Mouse (Mus musculus) limb, embryonic 14.5 days (tissue): ENCODE measurements around the gene Colca2. TPM values are rescaled to one million over a fixed set of nuclear protein-coding genes. Genes with fewer than 3 reads are reported as not detected.

Source experiments
- ATAC-seq: fragments of 200-750 bp; cut with Nextera tagmentation; 2 replicates; pipeline ENCODE4 v1.8.0; 2017; ENCODE audit warnings: low read depth, moderate number of reproducible peaks, moderate TSS enrichment; ENCODE audit not compliant: low FRiP score
- DNase-seq: peaks from one replicate; pipeline ENCODE4 v3.0.0-alpha.2; 2015; ENCODE audit warnings: low spot score
- H3K27ac ChIP-seq: fragments of 300-500 bp; sonication (generic); replicated peaks from 2 replicates; pipeline ENCODE4 v1.5.1; 2014; ENCODE audit warnings: low read depth, mild to moderate bottlenecking, low read length, moderate library complexity, mixed read lengths
- H3K27me3 ChIP-seq: fragments of 300-500 bp; sonication (generic); 2 replicates; pipeline ENCODE4 v1.6.1; 2014; ENCODE audit warnings: low read length, mixed read lengths; ENCODE audit not compliant: control insufficient read depth, insufficient read depth
- H3K36me3 ChIP-seq: fragments of 300-500 bp; sonication (generic); 2 replicates; pipeline ENCODE4 v1.6.1; 2014; ENCODE audit warnings: mild to moderate bottlenecking, low read length, moderate library complexity, mixed read lengths; ENCODE audit not compliant: control insufficient read depth, insufficient read depth
- H3K4me1 ChIP-seq: fragments of 300-500 bp; sonication (generic); 2 replicates; pipeline ENCODE4 v1.6.1; 2014; ENCODE audit warnings: antibody characterized with exemption, low read length, mixed read lengths; ENCODE audit not compliant: control insufficient read depth, insufficient read depth
- H3K4me2 ChIP-seq: fragments of 300-500 bp; sonication (generic); replicated peaks from 2 replicates; pipeline ENCODE4 v1.6.1; 2014; ENCODE audit warnings: low read depth, mild to moderate bottlenecking, low read length, moderate library complexity; ENCODE audit not compliant: severe bottlenecking
- H3K4me3 ChIP-seq: fragments of 300-500 bp; sonication (generic); replicated peaks from 2 replicates; pipeline ENCODE4 v1.5.1; 2014; ENCODE audit warnings: low read length
- H3K9ac ChIP-seq: fragments of 300-500 bp; sonication (generic); 2 replicates; pipeline ENCODE4 v1.6.1; 2014; ENCODE audit warnings: mild to moderate bottlenecking, low read depth, low read length, moderate library complexity; ENCODE audit not compliant: severe bottlenecking
- H3K9me3 ChIP-seq: fragments of 300-500 bp; sonication (generic); 2 replicates; pipeline ENCODE4 v1.6.1; 2016; ENCODE audit warnings: low read length; ENCODE audit not compliant: control insufficient read depth
- POLR2A ChIP-seq: fragments of 200-500 bp; IDR thresholded peaks from 2 replicates; pipeline ENCODE4 v1.8.0; 2012; ENCODE audit warnings: inconsistent platforms, mild to moderate bottlenecking, moderate library complexity, borderline replicate concordance; ENCODE audit not compliant: insufficient read depth, insufficient read length; ENCODE audit errors: extremely low read depth
- WGBS: fragments of 180-500 bp; shearing (Covaris S2); extraction: QIAGEN DNeasy Blood & Tissue Kit; methylation state at CpG from one replicate; pipeline ENCODE4 v1.1.7; 2014; 5-methylcytosine and 5-hydroxymethylcytosine counted together
- polyA plus RNA-seq, 2 experiments: library from polyadenylated mRNA; depleted of rRNA in 1 of 2; stranded (reverse) in 1 of 2; unstranded in 1 of 2; fragments of >200 nt; fragmentation: Nextera tagmentation in 1 of 2; extraction: Ambion mirVana in 1 of 2; gene quantifications; 2 replicates each; pipeline versions ENCODE4 v1.2.1 to v1.2.3; 2012 to 2014

Gene Colca2
- polyA plus RNA-seq, 2 experiments, result 2.0 to 2.9 TPM

- Histone ChIP-seq H3K4me1 (no peaks in the 10 kb centered on the region), H3K4me2 (no peak overlapping the region), H3K27ac (no peak overlapping the region), H3K4me3 (no peak overlapping the region), H3K9me3 (no peaks in the 10 kb centered on the region), H3K27me3 (no peaks in the 10 kb centered on the region), H3K36me3 (no peaks in the 10 kb centered on the region), H3K9ac (no peak overlapping the region)
- DNase-seq, result no peak
- 87% methylated on average over 4 of the region's 4 CpGs for WGBS
- no peak for TF ChIP-seq POLR2A
- ATAC-seq, result no peak
These were observed 39.9 kb upstream of the Colca2 start for GRCm38 (mm10) chr9:51318246-51318645.

DNA sequence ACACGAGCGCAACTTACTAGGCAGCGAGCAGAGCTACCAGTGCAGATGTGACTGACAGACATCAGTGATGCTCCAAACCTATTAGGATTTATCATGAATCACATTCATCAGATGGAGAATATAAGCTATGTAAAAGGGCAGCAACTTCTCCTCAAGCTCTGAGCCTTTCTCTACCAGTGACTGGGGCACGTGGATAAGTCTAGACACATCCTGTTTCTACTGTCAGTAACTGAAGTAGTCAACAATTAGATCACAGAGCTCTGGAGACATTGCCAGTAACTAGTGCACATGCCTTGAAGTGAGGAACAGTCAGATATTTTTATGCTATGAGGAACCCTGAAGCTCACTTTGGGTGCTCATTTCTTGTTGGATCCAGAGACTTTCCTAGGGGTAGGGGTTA lies 39.0 kb upstream of the Colca2 start:
- H3K27me3 ChIP-seq, result no peaks in the 10 kb centered on the region
- no peaks in the 10 kb centered on the region for H3K9me3 ChIP-seq
- 86% methylated on average over 4 of the region's 4 CpGs for whole genome bisulfite sequencing
- DNase-seq (no peak), ATAC-seq (no peak)
- no peak for TF ChIP-seq POLR2A
- H3K27ac ChIP-seq, result no peak overlapping the region
- H3K4me2 ChIP-seq, result no peak overlapping the region
- H3K36me3 ChIP-seq, result no peaks in the 10 kb centered on the region
- no peak overlapping the region for H3K9ac ChIP-seq
- H3K4me3 ChIP-seq, result no peak overlapping the region
- H3K4me1 ChIP-seq, result no peaks in the 10 kb centered on the region

DNA sequence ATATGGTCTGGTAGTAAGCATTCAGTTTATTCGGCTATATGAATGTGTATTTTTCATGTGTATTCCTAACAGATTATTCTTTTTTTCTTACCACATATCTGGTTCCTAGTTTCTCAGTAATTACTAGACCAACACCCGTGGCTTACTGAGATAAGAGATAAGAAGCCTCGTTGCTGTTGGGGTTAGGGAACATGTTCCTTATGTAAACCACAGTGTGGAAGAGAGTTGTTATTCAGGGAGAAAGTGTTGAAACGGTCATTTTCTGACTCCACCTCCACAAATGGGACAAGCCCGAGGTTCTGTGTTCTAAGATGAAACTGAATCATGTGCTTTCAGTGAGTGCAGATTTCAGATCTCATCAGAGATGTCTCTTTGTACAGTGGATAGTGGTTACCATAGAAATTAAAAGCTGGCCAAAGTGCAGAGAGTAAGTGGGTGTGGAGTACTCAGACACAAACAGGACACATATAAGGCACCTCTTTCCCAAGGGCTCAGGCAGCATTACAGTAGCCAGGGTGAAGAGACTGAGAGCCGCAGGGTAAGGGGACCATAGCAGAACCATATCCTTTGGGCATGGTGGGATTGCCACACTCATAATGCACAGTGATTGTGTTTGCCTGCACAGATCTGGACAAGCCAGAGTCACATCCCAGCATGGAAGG lies 37.2 kb upstream of the Colca2 start:
- WGBS, result 74% methylated on average over 6 of the region's 6 CpGs
- Histone ChIP-seq H3K36me3 (no peaks in the 10 kb centered on the region), H3K27me3 (no peaks in the 10 kb centered on the region), H3K9me3 (no peaks in the 10 kb centered on the region), H3K4me2 (no peak overlapping the region), H3K9ac (no peak overlapping the region), H3K27ac (no peak overlapping the region), H3K4me3 (no peak overlapping the region), H3K4me1 (no peaks in the 10 kb centered on the region)
- TF ChIP-seq POLR2A, result no peak
- ATAC-seq, result no peak
- no peak for DNase-seq

GRCm38 (mm10) chr9:51312554-51313317 lies 34.4 kb upstream of the Colca2 start:
- WGBS, result 62% methylated on average over 18 of the region's 18 CpGs

GRCm38 (mm10) chr9:51310515-51310914 lies 32.1 kb upstream of the Colca2 start:
- H3K27me3 ChIP-seq, result no peaks in the 10 kb centered on the region
- H3K4me1 ChIP-seq, result no peaks in the 10 kb centered on the region
- DNase-seq (no peak), ATAC-seq (no peak)
- H3K9me3 ChIP-seq, result no peaks in the 10 kb centered on the region
- H3K4me3 ChIP-seq, result no peak overlapping the region
- TF ChIP-seq POLR2A, result no peak
- H3K27ac ChIP-seq, result no peak overlapping the region
- WGBS, result 72% methylated on average over 7 of the region's 7 CpGs
- no peak overlapping the region for H3K4me2 ChIP-seq
- H3K9ac ChIP-seq, result no peak overlapping the region
- H3K36me3 ChIP-seq, result no peaks in the 10 kb centered on the region

More at GRCm38 (mm10) chr9:51312554-51313317, 34.4 kb upstream of the Colca2 start:
- Histone ChIP-seq H3K9me3 (no peaks in the 10 kb centered on the region), H3K27ac (no peak overlapping the region), H3K4me2 (no peak overlapping the region), H3K9ac (no peak overlapping the region), H3K36me3 (no peaks in the 10 kb centered on the region), H3K27me3 (no peaks in the 10 kb centered on the region), H3K4me1 (no peaks in the 10 kb centered on the region), H3K4me3 (no peak overlapping the region)
- no peak for TF ChIP-seq POLR2A
- ATAC-seq (no peak), DNase-seq (no peak)
